Mouse (Mus musculus): Measurements from ENCODE around the gene Nme7.

DNA sequence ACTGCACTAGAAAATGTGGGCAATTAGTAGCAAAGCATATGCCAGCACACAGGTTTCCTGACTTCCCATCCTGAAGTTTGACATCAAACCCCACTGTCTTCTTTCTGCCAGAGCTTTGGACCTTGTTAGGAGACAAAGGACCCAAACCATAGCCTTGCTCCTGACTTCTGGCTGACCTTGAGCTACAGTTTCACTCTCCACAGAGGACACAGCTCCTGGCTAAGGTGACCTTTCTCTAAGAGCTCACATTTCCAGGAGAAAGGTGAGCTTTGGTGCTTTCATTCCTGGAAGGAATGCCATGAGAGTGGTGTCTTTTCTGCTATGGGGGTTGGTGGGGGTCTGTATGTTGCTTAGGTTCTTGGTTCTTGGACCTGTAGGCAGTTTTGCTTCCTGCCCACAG, 179.8 kb downstream of the Nme7 start:
- TF ChIP-seq CTCF (IDR thresholded peaks at IDR 0.05; ENCODE audit: low read depth) (no peak), EP300 (IDR thresholded peaks at IDR 0.05; ENCODE audit: low read depth) (no peak)
